Mouse (Mus musculus) kidney, embryonic 16.5 days (tissue): Measurements from ENCODE around the gene Ghrl. TPM values are rescaled to one million over a fixed set of nuclear protein-coding genes. Genes with fewer than 3 reads are reported as not detected.
A peak's percentile ranks its signal among the peaks of the same experiment; 100 is the strongest.

ENCODE experiments used
- ATAC-seq: fragments of 200-750 bp; cut with Nextera tagmentation; 2 replicates; pipeline ENCODE4 v1.8.0; 2017; ENCODE audit warnings: moderate TSS enrichment; ENCODE audit not compliant: low FRiP score, low TSS enrichment
- H3K27ac ChIP-seq: fragments of 300-500 bp; sonication (generic); 2 replicates; pipeline ENCODE4 v1.5.1; 2014; ENCODE audit warnings: low read length
- H3K27me3 ChIP-seq: fragments of 300-500 bp; sonication (generic); 2 replicates; pipeline ENCODE4 v1.6.1; 2014; ENCODE audit warnings: low read length, control low read depth, mixed read lengths; ENCODE audit not compliant: insufficient read depth
- H3K36me3 ChIP-seq: fragments of 300-500 bp; sonication (generic); 2 replicates; pipeline ENCODE4 v1.6.1; 2014; ENCODE audit warnings: low read length, control low read depth, mixed read lengths; ENCODE audit not compliant: insufficient read depth
- H3K4me1 ChIP-seq: fragments of 300-500 bp; sonication (generic); 2 replicates; pipeline ENCODE4 v1.6.1; 2014; ENCODE audit warnings: low read length, control low read depth, mixed read lengths; ENCODE audit not compliant: insufficient read depth
- H3K4me2 ChIP-seq: fragments of 300-500 bp; sonication (generic); replicated peaks from 2 replicates; pipeline ENCODE4 v1.6.1; 2014; ENCODE audit warnings: low read depth, low read length
- H3K4me3 ChIP-seq: fragments of 300-500 bp; sonication (generic); 2 replicates; pipeline ENCODE4 v1.5.1; 2014; ENCODE audit warnings: mild to moderate bottlenecking, low read length
- H3K9ac ChIP-seq: fragments of 300-500 bp; sonication (generic); replicated peaks from 2 replicates; pipeline ENCODE4 v1.6.1; 2014; ENCODE audit warnings: low read length
- H3K9me3 ChIP-seq: fragments of 300-500 bp; sonication (generic); 2 replicates; pipeline ENCODE4 v1.6.1; 2016; ENCODE audit warnings: low read length, control low read depth
- WGBS: fragments of 180-500 bp; shearing (Covaris S2); extraction: QIAGEN DNeasy Blood & Tissue Kit; methylation state at CpG from one replicate; pipeline ENCODE4 v1.1.7; 2014; 5-methylcytosine and 5-hydroxymethylcytosine counted together
- polyA plus RNA-seq: library from polyadenylated mRNA; unstranded; fragments of >200 nt; fragmentation: Nextera tagmentation; extraction: Ambion mirVana; gene quantifications from 2 replicates; pipeline ENCODE4 v1.2.1, GENCODE M21; 2015

The Ghrl gene
- polyA plus RNA-seq, 1 experiment from 2014 or later, result not detected

DNA sequence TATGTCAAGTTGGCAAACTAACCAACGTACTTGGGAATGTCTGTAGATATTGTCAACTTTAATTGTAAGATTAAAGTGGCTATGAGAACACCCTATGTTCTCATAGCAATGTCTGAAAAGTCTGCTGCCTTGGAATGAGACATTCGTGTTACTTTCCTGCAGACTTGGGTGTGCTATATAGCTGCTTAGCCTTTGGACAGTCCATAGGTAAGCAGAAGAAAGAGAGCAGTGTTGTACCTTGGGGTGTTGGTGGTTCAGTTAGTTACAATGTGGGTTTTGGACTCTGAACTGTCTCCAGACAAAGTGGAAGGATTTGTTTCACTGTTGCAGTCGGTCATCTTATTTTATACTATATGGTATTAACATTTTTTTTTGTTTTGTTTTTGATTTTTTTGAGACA is 7.0 kb downstream of the Ghrl start:
- no peak for ATAC-seq
- no peaks in the 10 kb centered on the region for H3K4me1 ChIP-seq
- peaks cover 63% of the 10 kb centered on the region for H3K36me3 ChIP-seq
- H3K27me3 ChIP-seq, result no peaks in the 10 kb centered on the region
- H3K27ac ChIP-seq, result no peak overlapping the region
- H3K4me2 ChIP-seq, result no peak overlapping the region
- WGBS, result 94% methylated on average over 3 of the region's 3 CpGs
- H3K9ac ChIP-seq, result no peak overlapping the region
- H3K4me3 ChIP-seq, result no peak overlapping the region
- H3K9me3 ChIP-seq, result no peaks in the 10 kb centered on the region

- no peaks in the 10 kb centered on the region for H3K27me3 ChIP-seq
These were observed 22.2 kb downstream of the Ghrl start for GRCm38 (mm10) chr6:113697222-113698205.

GRCm38 (mm10) chr6:113696582-113697221 is 23.0 kb downstream of the Ghrl start, which contains the start of gene Tatdn2:
Tatdn2 (plus strand) TSS chr6:113697050.
- Histone ChIP-seq H3K9ac (peak within 1 kb of the TSS; percentile 84), H3K36me3 (peaks cover 3% of the 10 kb centered on the region; the same call in 1 of the 2 replicates), H3K4me1 (peaks cover 19% of the 10 kb centered on the region), H3K27ac (peak within 1 kb of the TSS; percentile 89), H3K9me3 (no peaks in the 10 kb centered on the region), H3K4me2 (peak within 1 kb of the TSS; percentile 93), H3K4me3 (peak within 1 kb of the TSS; percentile 84), H3K27me3 (no peaks in the 10 kb centered on the region)
- WGBS, result under 1% methylated on average over 56 of the region's 58 CpGs
- peak; percentile 99 for ATAC-seq

More at GRCm38 (mm10) chr6:113697222-113698205, 22.2 kb downstream of the Ghrl start:
- Histone ChIP-seq H3K4me3 (peak overlapping the region; percentile 84), H3K36me3 (peaks cover 11% of the 10 kb centered on the region), H3K9me3 (no peaks in the 10 kb centered on the region), H3K4me1 (peaks cover 19% of the 10 kb centered on the region), H3K9ac (peak overlapping the region; percentile 84), H3K4me2 (peak overlapping the region; percentile 93), H3K27ac (peak overlapping the region; percentile 85)
- WGBS, result 0% methylated on average over 83 of the region's 113 CpGs
- peak; percentile 77 for ATAC-seq

DNA sequence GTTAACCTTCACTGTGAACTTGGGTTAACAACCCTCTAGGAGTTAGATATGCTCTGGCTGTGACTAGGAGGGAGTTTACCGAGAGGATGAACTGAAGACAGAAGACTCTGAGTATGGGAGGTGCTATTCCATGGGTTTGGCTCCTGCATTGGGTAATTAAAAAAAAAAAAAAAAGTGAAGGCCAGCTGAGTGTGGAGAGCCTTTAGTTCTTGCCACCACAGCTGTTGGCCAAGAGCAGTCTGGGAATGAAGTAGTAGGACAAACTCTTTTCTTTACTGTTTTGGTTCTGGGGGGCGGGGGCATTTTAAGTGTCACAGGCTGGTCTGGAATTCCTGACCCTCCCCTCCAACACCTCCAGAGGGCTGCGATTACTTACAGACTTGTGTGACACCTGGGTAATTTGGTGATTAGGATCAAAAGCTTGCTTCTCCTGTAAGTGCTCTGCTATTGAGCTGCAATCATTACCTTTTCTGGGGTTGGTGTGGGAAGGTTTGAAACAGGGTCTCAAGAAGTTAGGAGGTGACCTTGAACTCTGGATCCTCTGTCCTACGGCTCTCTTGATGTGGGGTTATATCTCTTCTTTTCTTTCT is 23.8 kb downstream of the Ghrl start:
- H3K9me3 ChIP-seq, result no peaks in the 10 kb centered on the region
- H3K36me3 ChIP-seq, result no peaks in the 10 kb centered on the region
- peak overlapping the region; percentile 89 for H3K27ac ChIP-seq
- peak overlapping the region; percentile 52; the same call in 1 of the 2 replicates for H3K9ac ChIP-seq
- no peaks in the 10 kb centered on the region for H3K27me3 ChIP-seq
- peak overlapping the region; percentile 93 for H3K4me2 ChIP-seq
- ATAC-seq, result no peak
- peak overlapping the region; percentile 84; the same call in 1 of the 2 replicates for H3K4me3 ChIP-seq
- WGBS, result 45% methylated on average over 4 of the region's 4 CpGs
- H3K4me1 ChIP-seq, result peaks cover 21% of the 10 kb centered on the region

- no peaks in the 10 kb centered on the region for H3K9me3 ChIP-seq
- no peak overlapping the region for H3K9ac ChIP-seq
- H3K4me1 ChIP-seq, result peaks cover 28% of the 10 kb centered on the region
- H3K4me3 ChIP-seq, result no peak overlapping the region
- ATAC-seq, result no peak
- no peak overlapping the region for H3K4me2 ChIP-seq
- H3K36me3 ChIP-seq, result no peaks in the 10 kb centered on the region
- no peaks in the 10 kb centered on the region for H3K27me3 ChIP-seq
- no peak overlapping the region for H3K27ac ChIP-seq
- WGBS, result 65% methylated on average over 1 of the region's 1 CpGs
These were observed 24.5 kb downstream of the Ghrl start for GRCm38 (mm10) chr6:113695203-113695602.

GRCm38 (mm10) chr6:113693377-113693776 is 26.3 kb downstream of the Ghrl start:
- Histone ChIP-seq H3K27ac (no peak overlapping the region), H3K36me3 (no peaks in the 10 kb centered on the region), H3K9ac (no peak overlapping the region), H3K4me3 (no peak overlapping the region), H3K9me3 (no peaks in the 10 kb centered on the region), H3K27me3 (no peaks in the 10 kb centered on the region), H3K4me1 (peaks cover 30% of the 10 kb centered on the region), H3K4me2 (no peak overlapping the region)
- WGBS, result 92% methylated on average over 5 of the region's 5 CpGs
- no peak for ATAC-seq

DNA sequence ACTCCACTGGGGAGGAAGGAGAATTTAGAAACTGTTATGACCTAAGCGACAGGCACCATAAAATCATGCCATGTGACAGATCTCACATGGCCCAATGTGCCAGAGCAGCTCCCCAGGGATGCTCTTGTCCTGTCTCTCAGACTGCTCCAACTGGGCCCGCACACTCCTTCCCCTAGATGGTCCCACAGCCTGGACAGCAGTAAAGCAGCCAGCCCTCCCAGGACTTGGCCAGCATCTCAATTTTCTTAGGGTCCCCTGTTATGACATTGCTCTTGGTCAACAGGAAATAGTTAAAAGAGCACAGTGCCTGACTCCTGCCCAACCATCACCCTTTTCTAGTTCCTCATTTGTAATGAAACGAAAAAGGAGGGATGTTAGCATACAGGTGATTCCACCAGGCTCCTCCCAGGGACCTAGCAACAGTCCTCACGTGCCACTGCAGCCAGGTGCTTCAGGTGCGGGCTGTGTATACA is 27.0 kb downstream of the Ghrl start:
- H3K27ac ChIP-seq, result no peak overlapping the region
- H3K27me3 ChIP-seq, result no peaks in the 10 kb centered on the region
- no peak overlapping the region for H3K4me2 ChIP-seq
- H3K36me3 ChIP-seq, result no peaks in the 10 kb centered on the region
- H3K9me3 ChIP-seq, result no peaks in the 10 kb centered on the region
- WGBS, result 83% methylated on average over 5 of the region's 5 CpGs
- no peak overlapping the region for H3K9ac ChIP-seq
- peaks cover 25% of the 10 kb centered on the region for H3K4me1 ChIP-seq
- no peak overlapping the region for H3K4me3 ChIP-seq
- ATAC-seq, result no peak

- no peak for ATAC-seq
- WGBS, result 63% methylated on average over 4 of the region's 4 CpGs
- peak overlapping the region; percentile 24 for H3K4me3 ChIP-seq
These were observed 28.6 kb downstream of the Ghrl start for GRCm38 (mm10) chr6:113691084-113691462.

DNA sequence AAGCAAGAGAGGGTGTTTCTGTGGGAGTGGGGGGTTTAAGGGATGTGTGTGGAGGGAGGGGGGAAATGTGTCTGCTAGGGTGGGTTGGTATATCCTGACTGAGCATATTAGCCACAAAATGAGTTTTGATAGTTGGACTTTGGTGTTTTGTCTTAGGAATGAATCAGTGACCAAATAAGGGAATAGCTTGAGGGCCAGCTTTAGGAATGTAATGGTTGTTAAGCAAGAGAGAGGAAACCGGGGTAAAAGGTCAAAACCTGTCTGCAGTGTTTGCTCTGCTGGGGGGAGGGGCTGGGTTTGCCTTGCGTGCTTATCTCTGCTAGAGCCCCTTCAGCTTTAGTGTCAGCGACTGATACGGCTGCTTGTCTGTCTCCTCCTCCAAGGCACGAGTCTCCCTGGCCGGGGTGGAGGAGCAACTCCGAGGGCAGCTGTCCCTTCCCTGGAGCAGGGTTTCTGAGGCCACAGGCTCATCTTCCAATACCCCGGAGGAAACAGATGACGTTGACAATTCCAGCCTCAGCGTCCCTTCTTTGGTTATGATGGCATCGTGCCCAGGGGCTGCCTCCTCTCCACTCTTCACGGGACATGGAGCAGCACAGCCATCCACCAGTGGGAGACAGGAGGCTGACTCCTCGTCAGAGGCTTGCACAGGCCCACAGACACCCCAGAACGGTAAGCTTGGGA is 29.1 kb downstream of the Ghrl start:
- ATAC-seq, result peak; percentile 85
- Histone ChIP-seq H3K4me2 (peak overlapping the region; percentile 41), H3K27ac (peak overlapping the region; percentile 89), H3K27me3 (no peaks in the 10 kb centered on the region), H3K9me3 (no peaks in the 10 kb centered on the region), H3K9ac (peak overlapping the region; percentile 61), H3K4me1 (peaks cover 20% of the 10 kb centered on the region), H3K4me3 (peak overlapping the region; percentile 24), H3K36me3 (no peaks in the 10 kb centered on the region)
- 3% methylated on average over 14 of the region's 14 CpGs for WGBS

More at GRCm38 (mm10) chr6:113691084-113691462, 28.6 kb downstream of the Ghrl start:
- H3K36me3 ChIP-seq, result no peaks in the 10 kb centered on the region
- peaks cover 24% of the 10 kb centered on the region for H3K4me1 ChIP-seq
- H3K27ac ChIP-seq, result peak overlapping the region; percentile 89
- peak overlapping the region; percentile 41 for H3K4me2 ChIP-seq
- H3K27me3 ChIP-seq, result no peaks in the 10 kb centered on the region
- no peaks in the 10 kb centered on the region for H3K9me3 ChIP-seq
- H3K9ac ChIP-seq, result peak overlapping the region; percentile 61
